Mouse (Mus musculus): ENCODE results near the gene Aarsd1. TPM values are rescaled to one million over a fixed set of nuclear protein-coding genes. Genes with fewer than 3 reads are reported as not detected.
A peak's percentile ranks its signal among the peaks of the same experiment; 100 is the strongest.
"Not testable (repeated sequence)": the region's sequence is repeated elsewhere in the genome, so short reads cannot be mapped to it uniquely, and the experiment has no call there.

The Aarsd1 gene
- polyA plus RNA-seq, 1 experiment, result 17.0 TPM

DNA sequence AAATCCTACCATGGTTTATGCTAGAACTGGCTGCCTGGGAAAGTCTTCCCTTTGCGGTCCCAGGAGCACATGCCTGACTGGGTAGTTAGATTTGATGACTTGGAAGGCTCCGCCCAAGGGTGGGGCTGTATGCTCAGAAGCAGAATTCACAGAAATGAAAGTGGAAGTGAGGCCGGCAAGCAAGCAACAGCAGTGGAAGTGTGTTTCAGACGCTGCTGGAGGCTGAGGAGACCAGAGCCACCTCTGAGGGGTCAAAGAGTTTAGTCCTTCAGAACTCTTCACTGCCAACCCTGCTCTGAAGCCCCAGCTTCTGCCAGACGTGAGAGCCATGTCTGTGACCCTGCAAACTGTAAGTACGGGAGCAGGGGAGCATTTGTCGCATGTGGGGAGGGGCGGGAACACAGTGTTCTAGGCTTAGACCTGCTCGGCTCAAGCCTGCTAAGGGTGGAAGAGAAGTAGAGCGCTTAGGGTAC, 30.9 kb upstream of the Aarsd1 start, which contains the start of gene Ifi35:
Ifi35 (plus strand) TSS at position 134 of the 473 bp plus-strand sequence.
- DNase-seq (ENCODE audit: low read depth, low spot score), result peak; percentile 97
- under 1% methylated on average over 10 of the region's 10 CpGs for WGBS

- WGBS, result 59% methylated on average over 5 of the region's 5 CpGs
- no peak for DNase-seq (ENCODE audit: low read depth, low spot score)
Observed at GRCm38 (mm10) chr11:101447786-101448185, 30.4 kb upstream of the Aarsd1 start.

DNA sequence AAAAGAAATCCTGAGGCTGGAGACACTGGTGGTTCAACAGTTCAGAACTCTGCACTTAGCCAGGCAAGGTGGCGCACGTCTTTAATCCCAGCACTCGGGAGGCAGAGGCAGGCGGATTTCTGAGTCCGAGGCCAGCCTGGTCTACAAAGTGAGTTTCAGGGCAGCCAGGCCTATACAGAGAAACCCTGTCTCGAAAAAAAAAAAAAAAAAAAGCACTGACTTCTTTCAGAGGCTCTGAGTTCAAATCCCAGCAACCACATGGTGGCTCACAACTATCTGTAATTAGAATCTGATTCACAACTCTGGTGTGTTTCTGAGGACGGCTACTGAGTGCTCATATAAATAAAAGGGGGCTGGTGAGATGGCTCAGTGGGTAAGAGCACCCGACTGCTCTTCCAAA, 29.4 kb upstream of the Aarsd1 start:
- WGBS, result 86% methylated on average over 8 of the region's 8 CpGs
- not testable (repeated sequence) for DNase-seq (ENCODE audit: low read depth, low spot score)

DNA sequence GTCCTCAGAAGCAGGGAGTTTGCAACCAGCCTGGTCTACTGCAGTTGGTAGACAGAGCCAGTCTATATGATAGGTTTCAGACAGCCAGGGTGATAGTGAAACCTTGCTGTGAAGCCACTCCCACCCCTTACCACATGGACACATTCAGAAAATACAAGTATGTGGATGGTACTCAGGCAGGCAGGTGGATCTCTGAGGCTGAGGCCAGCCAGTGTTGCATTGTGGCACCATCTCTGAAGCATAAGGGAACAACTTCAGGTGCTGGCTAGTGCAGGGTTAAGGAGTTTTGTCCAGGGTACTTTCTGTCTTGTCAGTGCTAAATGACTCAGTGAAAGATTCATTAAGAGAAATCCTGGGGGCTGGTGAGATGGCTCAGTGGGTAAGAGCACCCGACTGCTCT, 28.9 kb upstream of the Aarsd1 start:
- WGBS, result 86% methylated on average over 1 of the region's 1 CpGs

DNA sequence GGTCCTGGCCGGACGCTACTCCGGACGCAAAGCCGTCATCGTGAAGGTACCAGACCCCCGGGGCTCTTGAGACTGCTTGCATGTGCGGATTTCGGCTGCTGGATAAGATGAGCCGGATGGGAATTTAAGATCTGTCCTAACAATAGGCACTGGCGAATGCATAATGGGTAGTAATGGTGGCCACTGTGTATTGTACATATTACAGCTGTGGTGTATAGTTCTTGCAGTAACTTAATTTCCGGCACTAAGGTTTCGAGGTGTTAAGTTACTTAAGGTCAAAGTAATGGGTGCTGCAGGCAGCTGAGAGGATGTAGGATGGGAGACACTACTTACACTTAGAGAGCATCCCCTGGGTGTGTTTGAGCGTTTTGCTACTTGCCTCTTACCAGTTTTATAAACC, 25.3 kb upstream of the Aarsd1 start:
- WGBS, result under 1% methylated on average over 14 of the region's 14 CpGs
- DNase-seq (ENCODE audit: low read depth, low spot score), result no peak

More for the DNA sequence above, 28.9 kb upstream of the Aarsd1 start:
- DNase-seq (ENCODE audit: low read depth, low spot score), result no peak

- WGBS, result under 1% methylated on average over 42 of the region's 42 CpGs
- DNase-seq (ENCODE audit: low read depth, low spot score), result peak; percentile 98
Observed at GRCm38 (mm10) chr11:101442127-101442693, 24.8 kb upstream of the Aarsd1 start, which contains the start of gene Rpl27. Gene Rpl27 (plus strand): TSS chr11:101442298.

DNA sequence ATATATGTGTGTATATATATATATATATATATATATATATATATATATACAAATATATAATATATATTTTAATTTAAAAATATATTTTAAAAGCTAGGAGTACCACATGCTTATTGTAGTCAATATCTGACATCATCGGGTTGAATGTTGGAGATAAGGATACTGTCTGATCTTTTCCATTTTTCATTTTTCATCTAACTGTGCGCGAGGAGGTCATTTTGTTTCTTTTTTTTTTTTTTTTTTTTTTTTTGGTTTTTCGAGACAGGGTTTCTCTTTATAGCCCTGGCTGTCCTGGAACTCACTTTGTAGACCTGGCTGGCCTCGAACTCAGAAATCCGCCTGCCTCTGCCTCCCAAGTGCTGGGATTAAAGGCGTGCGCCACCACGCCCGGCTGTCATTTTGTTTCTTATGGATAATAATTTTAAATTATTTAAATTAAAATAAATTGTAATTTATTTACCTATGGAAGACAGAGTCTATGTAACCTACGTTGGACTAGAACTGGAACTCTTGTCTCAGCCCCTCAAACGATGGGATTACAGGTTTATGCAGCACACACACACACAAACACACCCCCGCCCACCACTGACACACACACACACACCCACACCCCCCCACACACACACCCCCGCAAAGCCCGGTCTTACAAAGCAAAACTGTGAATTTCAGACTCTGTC, 24.2 kb upstream of the Aarsd1 start:
- not testable (repeated sequence) for DNase-seq (ENCODE audit: low read depth, low spot score)
- WGBS, result 31% methylated on average over 14 of the region's 15 CpGs

GRCm38 (mm10) chr11:101438006-101438405, 20.6 kb upstream of the Aarsd1 start:
- WGBS, result 64% methylated on average over 3 of the region's 3 CpGs
- not testable (repeated sequence) for DNase-seq (ENCODE audit: low read depth, low spot score)

- WGBS, result 83% methylated on average over 4 of the region's 4 CpGs
Observed at GRCm38 (mm10) chr11:101436916-101437315, 19.5 kb upstream of the Aarsd1 start.

GRCm38 (mm10) chr11:101435831-101436230, 18.4 kb upstream of the Aarsd1 start:
- WGBS, result 79% methylated on average over 4 of the region's 4 CpGs
- DNase-seq (ENCODE audit: low read depth, low spot score), result no peak

More at GRCm38 (mm10) chr11:101436916-101437315, 19.5 kb upstream of the Aarsd1 start:
- no peak for DNase-seq (ENCODE audit: low read depth, low spot score)

GRCm38 (mm10) chr11:101433396-101433795, 16.0 kb upstream of the Aarsd1 start:
- DNase-seq (ENCODE audit: low read depth, low spot score), result no peak
- WGBS, result 82% methylated on average over 13 of the region's 13 CpGs

DNA sequence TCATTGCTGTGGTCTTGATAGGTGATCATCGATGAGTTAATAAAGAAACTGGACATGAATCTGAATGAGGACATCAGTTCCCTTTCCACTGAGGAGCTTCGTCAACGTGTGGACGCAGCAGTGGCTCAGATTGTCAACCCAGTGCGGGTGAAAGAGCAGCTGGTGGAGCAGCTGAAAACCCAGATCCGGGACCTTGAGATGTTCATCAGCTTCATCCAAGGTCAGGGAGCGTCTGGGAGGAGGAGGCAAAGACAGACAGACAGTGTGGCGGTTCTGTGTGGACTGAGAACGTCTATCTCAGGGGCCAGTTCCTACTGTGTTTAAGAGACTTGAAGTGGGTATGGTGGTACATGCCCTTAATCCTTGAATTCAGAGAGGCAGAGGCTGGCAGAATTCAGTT, 13.9 kb upstream of the Aarsd1 start:
- 92% methylated on average over 9 of the region's 9 CpGs for WGBS
- no peak for DNase-seq (ENCODE audit: low read depth, low spot score)

DNA sequence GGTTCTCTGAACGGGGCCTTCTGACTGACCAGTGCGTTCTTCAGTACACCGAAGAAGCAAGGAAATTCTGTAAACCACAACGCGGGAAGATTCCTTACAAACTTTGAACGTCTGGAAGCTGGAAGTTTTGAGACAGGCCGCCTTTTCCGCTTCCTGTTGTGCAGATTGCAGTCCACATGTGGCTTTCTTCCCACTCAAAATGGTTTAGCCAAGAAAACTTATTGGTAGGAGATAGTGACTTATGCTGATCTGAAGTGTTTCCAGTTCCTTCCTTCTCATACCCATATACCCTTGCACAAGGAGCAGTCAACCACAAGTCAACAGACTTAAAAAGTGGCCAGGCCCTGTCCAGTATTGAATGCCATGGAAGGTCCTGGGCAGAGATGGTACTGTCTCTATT, 8.8 kb upstream of the Aarsd1 start:
- DNase-seq (ENCODE audit: low read depth, low spot score), result no peak
- 28% methylated on average over 8 of the region's 8 CpGs for WGBS

DNA sequence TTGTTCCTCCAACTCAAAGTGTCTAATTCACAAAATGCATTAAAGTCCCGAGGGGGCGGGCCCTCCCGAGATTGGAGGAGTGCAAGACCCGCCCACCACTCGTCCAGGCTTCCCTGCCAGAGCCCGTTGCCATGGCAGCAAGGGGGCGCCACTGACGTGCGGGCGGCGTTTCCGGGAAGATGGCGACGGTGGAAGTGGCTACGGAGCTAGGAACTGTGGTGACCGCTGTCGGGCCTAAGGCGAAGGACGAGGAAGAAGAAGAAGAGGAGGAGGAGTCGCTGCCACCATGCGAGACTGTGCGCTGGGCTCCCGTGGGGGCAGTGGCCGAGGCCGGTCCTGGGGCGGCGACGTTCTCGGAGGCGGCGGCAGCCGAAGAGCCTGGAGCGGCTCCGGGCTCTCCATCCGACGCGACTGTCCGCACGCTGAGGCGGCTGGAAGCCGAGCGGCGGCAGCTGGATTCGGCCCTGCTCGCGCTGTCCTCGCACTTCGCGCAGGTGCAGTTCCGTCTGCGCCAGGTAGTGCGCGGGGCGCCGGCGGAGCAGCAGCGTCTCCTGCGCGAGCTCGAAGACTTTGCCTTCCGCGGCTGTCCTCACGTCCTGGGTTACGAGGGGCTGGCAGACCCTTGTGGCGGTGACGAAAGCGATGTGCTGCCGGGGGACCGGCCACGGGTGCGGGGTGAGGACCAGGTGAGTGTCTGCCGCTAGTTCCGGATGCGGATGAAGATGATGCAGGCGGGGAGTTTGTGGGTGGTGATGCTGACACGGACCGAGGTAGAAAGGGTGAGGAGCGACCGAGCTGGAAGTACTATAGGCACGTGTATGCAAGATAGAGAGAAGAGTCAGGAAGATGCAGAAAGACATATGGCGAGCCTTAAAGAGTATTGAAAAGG, 7.8 kb upstream of the Aarsd1 start, which contains the start of the genes Rundc1 and Ptges3l:
Rundc1 (plus strand) TSS at position 161 of the 889 bp plus-strand sequence.
Ptges3l (minus strand) TSS at position 409 of the 889 bp plus-strand sequence.
- under 1% methylated on average over 80 of the region's 81 CpGs for WGBS
- peak; percentile 96 for DNase-seq (ENCODE audit: low read depth, low spot score)

DNA sequence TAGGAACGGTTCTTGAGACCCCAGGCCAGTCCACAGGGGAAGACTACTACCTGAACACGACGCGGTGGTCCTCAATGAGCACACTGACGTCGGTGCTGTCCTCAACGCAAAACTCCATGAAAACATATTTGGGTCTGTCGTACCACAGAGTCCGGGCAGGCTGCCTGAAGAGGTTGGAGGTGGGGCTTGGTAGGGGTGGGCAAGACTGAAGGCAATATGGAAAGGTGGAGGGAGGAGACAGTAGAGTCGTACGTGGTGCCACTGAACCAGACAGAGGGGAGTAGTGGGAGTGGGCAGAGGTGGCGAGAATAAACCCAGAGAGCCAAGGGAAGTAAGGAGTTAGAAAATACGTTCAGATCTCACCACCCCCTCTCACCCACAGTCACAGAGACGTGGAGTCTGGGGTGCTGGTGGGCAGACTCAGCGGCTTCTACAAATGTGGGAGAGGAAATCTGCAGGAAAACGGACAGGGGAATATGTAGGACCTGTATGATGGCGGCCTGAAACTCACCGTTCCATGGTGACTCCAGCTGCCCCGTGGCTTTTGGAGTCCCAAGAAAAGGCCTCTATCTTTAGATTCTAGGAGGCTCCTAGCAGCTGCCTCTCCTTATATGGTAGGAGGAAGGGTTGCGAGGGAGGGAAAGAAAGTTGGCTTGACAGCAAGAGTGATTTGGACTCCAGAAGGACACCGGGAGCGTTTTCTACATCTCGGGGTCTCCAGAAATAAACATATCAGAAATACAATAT, 6.9 kb upstream of the Aarsd1 start, which contains the start of gene Gm27029:
Gm27029 (minus strand) TSS at position 692 of the 747 bp plus-strand sequence.
- DNase-seq (ENCODE audit: low read depth, low spot score), result no peak
- 4% methylated on average over 23 of the region's 23 CpGs for WGBS

DNA sequence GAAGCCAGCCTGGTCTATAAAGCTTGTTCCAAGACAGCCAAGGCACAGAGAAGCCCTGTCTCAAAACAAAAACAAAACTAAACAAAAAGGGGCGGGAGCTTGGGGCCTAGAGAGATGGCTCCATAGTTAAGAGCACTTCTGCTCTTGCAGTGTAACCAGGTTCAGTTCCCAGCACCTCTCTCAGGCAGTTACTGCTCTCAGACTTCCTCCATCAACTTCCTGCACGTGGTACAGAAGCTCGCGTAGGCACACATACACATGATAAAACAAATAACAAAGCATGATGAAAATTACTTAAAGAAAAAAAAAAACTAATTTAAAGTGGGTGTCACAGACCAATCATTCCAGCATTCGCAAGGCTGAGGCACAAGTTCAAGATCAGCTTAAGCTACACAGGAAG, 2.7 kb upstream of the Aarsd1 start:
- DNase-seq (ENCODE audit: low read depth, low spot score), result no peak
- WGBS, result 86% methylated on average over 5 of the region's 5 CpGs

DNA sequence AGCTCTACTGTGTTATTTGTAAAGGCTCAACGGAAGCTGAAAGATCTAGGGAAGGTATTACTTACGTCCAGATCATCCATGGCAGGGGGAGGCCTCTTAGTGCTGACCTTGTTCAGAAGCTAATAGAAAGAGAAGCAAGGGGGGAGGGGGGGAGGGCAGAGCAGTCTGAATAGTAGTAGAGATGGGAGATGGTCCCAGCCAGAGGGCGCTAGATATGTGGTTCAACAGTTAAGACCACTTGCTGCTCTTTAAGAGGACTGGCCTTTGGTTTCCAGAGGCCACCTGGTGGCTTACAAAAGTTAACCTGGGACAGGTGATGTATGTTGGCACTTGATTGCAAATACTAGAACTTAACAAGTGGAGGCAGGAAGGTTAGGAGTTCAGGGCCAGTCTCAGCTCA, 2.2 kb upstream of the Aarsd1 start:
- WGBS, result 65% methylated on average over 3 of the region's 3 CpGs
- no peak for DNase-seq (ENCODE audit: low read depth, low spot score)

DNA sequence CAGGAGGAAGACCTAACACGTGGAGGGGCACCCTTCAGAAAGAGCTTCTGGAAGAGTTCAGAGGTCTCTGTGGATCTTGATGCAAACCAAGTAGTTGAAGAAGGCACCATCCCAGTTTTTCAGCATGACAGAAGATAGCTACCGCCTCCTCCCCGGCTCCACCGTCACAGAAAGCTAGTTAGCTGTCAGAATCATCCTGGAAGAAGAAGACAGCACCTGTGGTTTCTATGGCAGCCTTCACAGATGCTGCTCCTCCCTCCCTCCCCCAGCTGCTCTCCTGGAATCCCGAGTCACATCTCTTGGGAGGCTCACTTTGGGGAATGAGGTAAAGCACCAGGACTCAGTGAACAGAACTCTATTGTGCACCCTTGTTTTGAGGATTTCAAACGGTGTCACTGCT, 1.6 kb upstream of the Aarsd1 start:
- 66% methylated on average over 6 of the region's 6 CpGs for WGBS
- DNase-seq (ENCODE audit: low read depth, low spot score), result no peak

DNA sequence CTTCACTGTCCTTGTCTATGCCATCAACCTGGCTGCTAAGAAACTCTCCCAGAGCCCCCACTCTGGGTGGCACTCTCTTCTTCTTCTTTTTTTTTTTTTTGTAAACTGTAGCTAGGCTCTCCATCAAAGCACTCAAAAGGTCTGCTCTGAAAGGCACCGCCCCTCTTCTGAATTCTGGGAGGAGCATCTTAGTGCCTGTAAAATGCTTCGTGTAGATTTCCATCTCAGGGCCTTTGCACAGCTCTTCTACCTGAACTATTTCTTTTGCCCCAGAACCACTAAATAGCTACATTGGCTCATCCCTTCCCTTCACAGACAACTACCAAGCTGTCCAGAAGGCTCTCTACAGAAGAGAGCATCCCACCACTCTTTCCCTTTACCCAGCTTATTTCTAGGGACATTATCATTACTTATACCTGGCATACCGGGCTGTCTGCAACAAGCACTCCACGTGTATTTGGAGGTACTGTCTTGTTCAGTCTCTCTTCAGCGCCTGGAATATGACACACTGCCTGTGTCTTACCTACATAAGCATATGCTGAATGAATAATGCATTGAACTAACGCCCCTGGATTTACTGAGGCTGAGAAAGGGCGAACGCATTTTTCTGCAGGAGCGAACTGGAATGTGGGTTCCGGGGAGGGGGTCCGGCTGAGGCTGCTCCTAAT, 848 bp downstream of the Aarsd1 start:
- DNase-seq (ENCODE audit: low read depth, low spot score), result no peak
- under 1% methylated on average over 11 of the region's 11 CpGs for WGBS

All from large intestine, adult 2 months (tissue).